In genomic region chr12:3572581-3573397, GRCm38 (mm10) we compare ENCODE assay signal across 8 mouse cellular contexts. TPM values are rescaled to one million over a fixed set of nuclear protein-coding genes. Genes with fewer than 3 reads are reported as not detected.
DNase-seq lines count a peak whose midpoint lies in the region; ATAC-seq and TF ChIP-seq lines count a peak whose summit lies in the region.

No protein-coding gene starts in this region.

- H3K27ac ChIP-seq in embryonic facial prominence, embryonic 11.5 days (replicated peaks; ENCODE audit: low read depth, low read length) = peak overlapping the region; percentile 70
- peak overlapping the region; percentile 99 for H3K27ac ChIP-seq in layer of hippocampus, adult 2 months

- WGBS in embryonic facial prominence, embryonic 11.5 days = under 1% methylated on average over 53 of the region's 53 CpGs

- H3K4me1 ChIP-seq in embryonic facial prominence, embryonic 11.5 days (ENCODE audit: control insufficient read depth, insufficient read depth, low read length) = no peaks in the 10 kb centered on the region

- DNase-seq in CD8-positive naive resting alpha-beta T cell, adult 2 months (ENCODE audit: low read depth in 2 of 2, low spot score in 2 of 2) = peak; percentile 59 to 71
- peak; percentile 31 for DNase-seq in adrenal gland, adult 8-10 months
- DNase-seq in embryonic facial prominence, embryonic 11.5 days (ENCODE audit: low spot score) = peak; percentile 67
- DNase-seq in heart, postnatal 4 days = peak; percentile 67
- peak; percentile 39 to 50 for DNase-seq in layer of hippocampus, adult 2 months (ENCODE audit: low spot score in 2 of 2)
- DNase-seq in lung, postnatal 10 days = peak; percentile 73
- peak; percentile 55 for DNase-seq in right cerebral cortex, adult 18-20 months
- peak; percentile 40 to 48 for DNase-seq in urinary bladder, postnatal 36 days (ENCODE audit: low spot score in 2 of 2)

- H3K9me3 ChIP-seq in embryonic facial prominence, embryonic 11.5 days (replicated peaks; ENCODE audit: control insufficient read depth, low read length) = no peaks in the 10 kb centered on the region

- H3K9ac ChIP-seq in embryonic facial prominence, embryonic 11.5 days (replicated peaks; ENCODE audit: low read length) = peak overlapping the region; percentile 91

- H3K4me2 ChIP-seq in embryonic facial prominence, embryonic 11.5 days (ENCODE audit: low read depth, low read length) = peak overlapping the region; percentile 79

- H3K27me3 ChIP-seq in embryonic facial prominence, embryonic 11.5 days (ENCODE audit: control insufficient read depth, insufficient read depth, low read length) = no peaks in the 10 kb centered on the region

- peak; percentile 87 for ATAC-seq in embryonic facial prominence, embryonic 11.5 days (replicated peaks; ENCODE audit: insufficient number of reproducible peaks, low FRiP score, low TSS enrichment, low read depth)

- peak overlapping the region; percentile 90 for H3K4me3 ChIP-seq in embryonic facial prominence, embryonic 11.5 days (ENCODE audit: low read depth, low read length)
- H3K4me3 ChIP-seq in layer of hippocampus, adult 2 months = peak overlapping the region; percentile 87

- no peak for TF ChIP-seq CTCF in layer of hippocampus, adult 2 months (conservative IDR thresholded peaks at IDR 0.05)

- no peaks in the 10 kb centered on the region for H3K36me3 ChIP-seq in embryonic facial prominence, embryonic 11.5 days (replicated peaks; ENCODE audit: control insufficient read depth, insufficient read depth, low read depth, low read length)

RNA-seq across cellular contexts. Expression of gene Dtnb, which starts 0.6 kb away (rescaled TPM):
- total RNA-seq in adrenal gland, adult 8-10 months (2022) = 10 to 100 TPM; 32.0 to 75.4 (median 44.4) TPM
- polyA plus RNA-seq in embryonic facial prominence, embryonic 11.5 days (2014; fragmentation: Nextera tagmentation; extraction: Ambion mirVana) = 40.4 and 43.6 TPM in 2 replicates
- 10 to 100 TPM; 11.3 to 15.0 TPM for total RNA-seq in heart, postnatal 4 days (2021)
- 100 to 1,000 TPM; 127 to 129 TPM for total RNA-seq in layer of hippocampus, adult 2 months (2021)

Comparison
In these comparisons a context has a peak if more than half of its experiments do, and no peak if none do; other contexts are left out.
1. Peak in every context shown above with its lines: DNase-seq, ATAC-seq, H3K4me3 ChIP-seq and H3K27ac ChIP-seq.